Comparison of ENCODE assay signal across 16 mouse cellular contexts in the genomic region with DNA sequence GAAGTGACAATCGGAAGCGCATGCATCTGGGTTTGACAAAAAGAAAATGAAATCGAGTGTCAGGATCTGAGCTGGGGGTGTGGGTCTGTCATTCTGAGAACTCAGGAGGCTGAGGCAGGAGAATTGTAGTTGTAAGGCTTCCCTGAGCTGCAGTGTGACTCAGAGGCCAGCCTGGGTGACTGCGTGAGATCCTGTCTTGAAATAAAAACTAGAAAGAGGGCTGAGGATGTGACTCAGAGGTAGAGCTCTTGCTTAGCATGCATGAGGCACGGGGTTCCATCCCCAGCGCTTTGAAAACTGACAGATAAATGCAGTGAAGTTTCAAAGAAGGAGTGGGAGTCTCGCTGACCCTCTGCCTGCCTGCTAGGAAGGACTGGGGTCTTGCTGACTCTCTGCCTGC.
DNase-seq lines count a peak whose midpoint lies in the region; ATAC-seq lines count a peak whose summit lies in the region.
"Had no signal": no experiment of that assay in that cellular context is flagged by ENCODE, and none has a peak within 500 bp of the region (broad histone marks: within the 10 kb centered on the region; RNA-seq: fewer than 3 reads in every experiment).

No protein-coding gene starts in this region.

- DNase-seq in left cerebral cortex, adult 11 months (ENCODE audit: low spot score), result peak; percentile 27
- DNase-seq in left cerebral cortex, adult 8-10 months (ENCODE audit: low spot score in 2 of 2), result no peak
- DNase-seq in brain, adult 2 months (ENCODE audit: low read depth, low spot score), result peak; percentile 89
- DNase-seq in c-Kit-positive CD71-positive TER-119-positive erythroid progenitor cells, embryonic 14.5 days (ENCODE audit: low spot score), result no peak
- no peak for DNase-seq in heart, postnatal 25 days (ENCODE audit: low spot score)
- no peak for DNase-seq in right cerebral cortex, postnatal 4 days
- DNase-seq: adrenal gland, postnatal 14 days; heart, adult 2 months; kidney, adult 9 months; lung, postnatal 14 days; thymus, postnatal 36 days had no signal

- ATAC-seq in hindbrain, embryonic 15.5 days (ENCODE audit: low FRiP score, low read depth), result no peak
- no peak for ATAC-seq in neural tube, embryonic 13.5 days (ENCODE audit: low read depth)
- ATAC-seq: CD4-positive, CD25-positive, alpha-beta regulatory T cell, adult 4 months had no signal

- no peak overlapping the region for H3K4me3 ChIP-seq in hindbrain, embryonic 15.5 days
- no peak overlapping the region for H3K4me3 ChIP-seq in neural tube, embryonic 13.5 days
- H3K4me3 ChIP-seq: embryonic facial prominence, embryonic 10.5 days; heart, adult 2 months had no signal

- 0 out of 2 replicates have a peak, but pooled peaks cover 10% of the 10 kb centered on the region for H3K9me3 ChIP-seq in hindbrain, embryonic 15.5 days
- H3K9me3 ChIP-seq in neural tube, embryonic 13.5 days, result peaks cover 15% of the 10 kb centered on the region

- H3K4me2 ChIP-seq in hindbrain, embryonic 15.5 days, result no peak overlapping the region
- no peak overlapping the region for H3K4me2 ChIP-seq in neural tube, embryonic 13.5 days
- H3K4me2 ChIP-seq: liver, embryonic 11.5 days had no signal

- peaks cover 27% of the 10 kb centered on the region for H3K36me3 ChIP-seq in hindbrain, embryonic 15.5 days
- H3K36me3 ChIP-seq in neural tube, embryonic 13.5 days, result peaks cover 39% of the 10 kb centered on the region

- whole genome bisulfite sequencing in hindbrain, embryonic 15.5 days, result 60% methylated on average over 7 of the region's 7 CpGs
- 67% methylated on average over 7 of the region's 7 CpGs for WGBS in neural tube, embryonic 13.5 days

- H3K9ac ChIP-seq in hindbrain, embryonic 15.5 days, result no peak overlapping the region
- 0 out of 2 replicates have a peak overlapping the region, but pooled peaks have one; percentile 17 for H3K9ac ChIP-seq in neural tube, embryonic 13.5 days

- intact Hi-C loops in heart, postnatal 25 days (cut with DNase I), result no loop called here

- peak overlapping the region; percentile 67 for H3K27ac ChIP-seq in hindbrain, embryonic 15.5 days (replicated peaks)
- peak overlapping the region; percentile 67 for H3K27ac ChIP-seq in neural tube, embryonic 13.5 days (replicated peaks)
- H3K27ac ChIP-seq: embryonic facial prominence, embryonic 10.5 days; heart, adult 2 months had no signal

- peaks cover 17% of the 10 kb centered on the region for H3K4me1 ChIP-seq in hindbrain, embryonic 15.5 days (replicated peaks)
- H3K4me1 ChIP-seq in neural tube, embryonic 13.5 days (replicated peaks), result peaks cover 28% of the 10 kb centered on the region

- no peaks in the 10 kb centered on the region for H3K27me3 ChIP-seq in hindbrain, embryonic 15.5 days
- H3K27me3 ChIP-seq in neural tube, embryonic 13.5 days, result no peaks in the 10 kb centered on the region

Comparison
In these comparisons a context has a peak if more than half of its experiments do, and no peak if none do; other contexts are left out.
1. DNase-seq: peak in left cerebral cortex, adult 11 months (single experiment) and brain, adult 2 months (single experiment); none in left cerebral cortex, adult 8-10 months (0 of 2), c-Kit-positive CD71-positive TER-119-positive erythroid progenitor cells, embryonic 14.5 days (single experiment), heart, postnatal 25 days (single experiment) and right cerebral cortex, postnatal 4 days (single experiment).